Mouse (Mus musculus) left cerebral cortex, adult 18-20 months (tissue): ENCODE results near the gene Megf6. TPM values are rescaled to one million over a fixed set of nuclear protein-coding genes. Genes with fewer than 3 reads are reported as not detected.

Experiments
- DNase-seq, 2 experiments: peaks; one replicate each; pipeline ENCODE4 v3.0.0; 2021 to 2022; ENCODE audit warnings: low spot score in 2 of 2, mixed read lengths in 1 of 2
- long read RNA-seq, 2 experiments: library from polyadenylated mRNA; stranded (forward); transcript quantifications; one replicate each; pipeline ENCODE4 v2.0.0; 2021
- total RNA-seq, 2 experiments: library from RNA; stranded (reverse); gene quantifications; 2 replicates each; pipeline ENCODE4 v1.2.3; 2021

Megf6 gene
- total RNA-seq = 1 to 10 TPM; 2.5 to 5.0 TPM
- long read RNA-seq, experiment 1, partial matches to known transcripts = 1 of 4 reads
- long read RNA-seq, experiment 1, other reads (novel, unspliced or antisense) = 3 of 4 reads
- long read RNA-seq, experiment 2 = 0 reads

GRCm38 (mm10) chr4:154170506-154171150 lies at the start of gene Megf6:
Gene Megf6, plus strand, starts transcription at chr4:154170730.
- peak in 1 of 2 experiments; percentile 48 for DNase-seq

- no peak for DNase-seq
Observed at GRCm38 (mm10) chr4:154121800-154122199, 48.7 kb upstream of the Megf6 start.

GRCm38 (mm10) chr4:154122374-154122773 lies 48.2 kb upstream of the Megf6 start:
- no peak for DNase-seq

- no peak for DNase-seq
Observed at GRCm38 (mm10) chr4:154123553-154123952, 47.0 kb upstream of the Megf6 start.

- no peak for DNase-seq
Observed at GRCm38 (mm10) chr4:154125202-154125601, 45.3 kb upstream of the Megf6 start.

GRCm38 (mm10) chr4:154127273-154127672 lies 43.3 kb upstream of the Megf6 start:
- DNase-seq = no peak

- DNase-seq = no peak
Observed at GRCm38 (mm10) chr4:154129950-154130349, 40.6 kb upstream of the Megf6 start.

- DNase-seq = no peak
Observed at GRCm38 (mm10) chr4:154131894-154132293, 38.6 kb upstream of the Megf6 start.

- no peak for DNase-seq
Observed at GRCm38 (mm10) chr4:154134803-154135202, 35.7 kb upstream of the Megf6 start.

- no peak for DNase-seq
Observed at GRCm38 (mm10) chr4:154137139-154137538, 33.4 kb upstream of the Megf6 start.

GRCm38 (mm10) chr4:154139671-154140181 lies 30.8 kb upstream of the Megf6 start:
- no peak for DNase-seq

- no peak for DNase-seq
Observed at GRCm38 (mm10) chr4:154140182-154140212, 30.5 kb upstream of the Megf6 start, which contains the start of gene Trp73. Gene Trp73, minus strand, starts transcription at chr4:154140208.

GRCm38 (mm10) chr4:154140213-154141008 lies 30.1 kb upstream of the Megf6 start:
- no peak for DNase-seq

GRCm38 (mm10) chr4:154141009-154141867 lies 29.3 kb upstream of the Megf6 start:
- no peak for DNase-seq

- DNase-seq = peak; percentile 89 to 92
Observed at GRCm38 (mm10) chr4:154142211-154143040, 28.1 kb upstream of the Megf6 start, which contains the start of gene Wrap73. Gene Wrap73, plus strand, starts transcription at chr4:154142372.

GRCm38 (mm10) chr4:154144712-154145111 lies 25.8 kb upstream of the Megf6 start:
- DNase-seq = no peak

GRCm38 (mm10) chr4:154146342-154146741 lies 24.2 kb upstream of the Megf6 start:
- peak in 1 of 2 experiments; percentile 48 for DNase-seq

GRCm38 (mm10) chr4:154154104-154154503 lies 16.4 kb upstream of the Megf6 start:
- DNase-seq = no peak

GRCm38 (mm10) chr4:154156050-154156449 lies 14.5 kb upstream of the Megf6 start:
- no peak for DNase-seq

- peak in 1 of 2 experiments; percentile 48 for DNase-seq
Observed at GRCm38 (mm10) chr4:154157970-154158662, 12.4 kb upstream of the Megf6 start.
